Mouse (Mus musculus): ENCODE results near the gene Tmem87a. TPM values are rescaled to one million over a fixed set of nuclear protein-coding genes. Genes with fewer than 3 reads are reported as not detected.

Tmem87a gene
- polyA plus RNA-seq, 1 experiment: not detected

- TF ChIP-seq CTCF (IDR thresholded peaks at IDR 0.05; ENCODE audit: insufficient read depth, low read depth, low read length) (no peak), POLR2A (IDR thresholded peaks at IDR 0.05; ENCODE audit: insufficient read depth, low read depth, low read length) (no peak)
- Histone ChIP-seq H3K4me1 (ENCODE audit: control insufficient read depth, insufficient read depth, low read length) (no peaks in the 10 kb centered on the region), H3K27ac (ENCODE audit: insufficient read depth, low read depth, low read length) (no peak overlapping the region), H3K4me3 (ENCODE audit: insufficient read depth, low read depth, low read length) (no peak overlapping the region)
- WGBS: 91% methylated on average over 3 of the region's 3 CpGs
Observed at GRCm38 (mm10) chr2:120411096-120411628, 7.2 kb upstream of the Tmem87a start.

- TF ChIP-seq POLR2A (IDR thresholded peaks at IDR 0.05; ENCODE audit: insufficient read depth, low read depth, low read length) (no peak), CTCF (IDR thresholded peaks at IDR 0.05; ENCODE audit: insufficient read depth, low read depth, low read length) (no peak)
Observed at GRCm38 (mm10) chr2:120404823-120405765, 1.2 kb upstream of the Tmem87a start.

GRCm38 (mm10) chr2:120403653-120403985 lies 294 bp downstream of the Tmem87a start, which contains the start of gene Ganc:
TSS of gene Ganc (plus strand) at chr2:120403896.
- under 1% methylated on average over 17 of the region's 17 CpGs for WGBS
- peak within 1 kb of the TSS; percentile 76 for H3K27ac ChIP-seq (ENCODE audit: insufficient read depth, low read depth, low read length)
- peaks cover 3% of the 10 kb centered on the region; the same call in 1 of the 2 replicates for H3K4me1 ChIP-seq (ENCODE audit: control insufficient read depth, insufficient read depth, low read length)
- H3K4me3 ChIP-seq (ENCODE audit: insufficient read depth, low read depth, low read length): peak within 1 kb of the TSS; percentile 59
- TF ChIP-seq POLR2A (IDR thresholded peaks at IDR 0.05; ENCODE audit: insufficient read depth, low read depth, low read length) (no peak), CTCF (IDR thresholded peaks at IDR 0.05; ENCODE audit: insufficient read depth, low read depth, low read length) (no peak)

More at GRCm38 (mm10) chr2:120404823-120405765, 1.2 kb upstream of the Tmem87a start:
- Histone ChIP-seq H3K4me1 (ENCODE audit: control insufficient read depth, insufficient read depth, low read length) (peaks cover 3% of the 10 kb centered on the region; the same call in 1 of the 2 replicates), H3K27ac (ENCODE audit: insufficient read depth, low read depth, low read length) (peak overlapping the region; percentile 70), H3K4me3 (ENCODE audit: insufficient read depth, low read depth, low read length) (no peak overlapping the region; the same call in 1 of the 2 replicates)
- WGBS: 25% methylated on average over 14 of the region's 14 CpGs

GRCm38 (mm10) chr2:120402813-120403212 lies 1.1 kb downstream of the Tmem87a start:
- Histone ChIP-seq H3K4me3 (ENCODE audit: insufficient read depth, low read depth, low read length) (no peak overlapping the region), H3K27ac (ENCODE audit: insufficient read depth, low read depth, low read length) (no peak overlapping the region), H3K4me1 (ENCODE audit: control insufficient read depth, insufficient read depth, low read length) (peaks cover 3% of the 10 kb centered on the region; the same call in 1 of the 2 replicates)
- WGBS: 46% methylated on average over 3 of the region's 3 CpGs
- TF ChIP-seq CTCF (IDR thresholded peaks at IDR 0.05; ENCODE audit: insufficient read depth, low read depth, low read length) (no peak), POLR2A (IDR thresholded peaks at IDR 0.05; ENCODE audit: insufficient read depth, low read depth, low read length) (no peak)

- Histone ChIP-seq H3K4me3 (ENCODE audit: insufficient read depth, low read depth, low read length) (no peak overlapping the region), H3K27ac (ENCODE audit: insufficient read depth, low read depth, low read length) (no peak overlapping the region), H3K4me1 (ENCODE audit: control insufficient read depth, insufficient read depth, low read length) (peaks cover 3% of the 10 kb centered on the region; the same call in 1 of the 2 replicates)
- WGBS: 97% methylated on average over 1 of the region's 1 CpGs
- no peak for TF ChIP-seq POLR2A (IDR thresholded peaks at IDR 0.05; ENCODE audit: insufficient read depth, low read depth, low read length)
- TF ChIP-seq CTCF (IDR thresholded peaks at IDR 0.05; ENCODE audit: insufficient read depth, low read depth, low read length): no peak
Observed at GRCm38 (mm10) chr2:120397951-120398350, 6.0 kb downstream of the Tmem87a start.

- TF ChIP-seq CTCF (IDR thresholded peaks at IDR 0.05; ENCODE audit: insufficient read depth, low read depth, low read length) (no peak), POLR2A (IDR thresholded peaks at IDR 0.05; ENCODE audit: insufficient read depth, low read depth, low read length) (no peak)
- Histone ChIP-seq H3K27ac (ENCODE audit: insufficient read depth, low read depth, low read length) (no peak overlapping the region), H3K4me3 (ENCODE audit: insufficient read depth, low read depth, low read length) (no peak overlapping the region), H3K4me1 (ENCODE audit: control insufficient read depth, insufficient read depth, low read length) (no peaks in the 10 kb centered on the region)
Observed at GRCm38 (mm10) chr2:120392406-120392805, 11.5 kb downstream of the Tmem87a start.

- H3K4me3 ChIP-seq (ENCODE audit: insufficient read depth, low read depth, low read length): no peak overlapping the region
- no peak overlapping the region for H3K27ac ChIP-seq (ENCODE audit: insufficient read depth, low read depth, low read length)
- TF ChIP-seq CTCF (IDR thresholded peaks at IDR 0.05; ENCODE audit: insufficient read depth, low read depth, low read length) (no peak), POLR2A (IDR thresholded peaks at IDR 0.05; ENCODE audit: insufficient read depth, low read depth, low read length) (no peak)
- 100% methylated on average over 1 of the region's 1 CpGs for WGBS
- H3K4me1 ChIP-seq (ENCODE audit: control insufficient read depth, insufficient read depth, low read length): no peaks in the 10 kb centered on the region
Observed at GRCm38 (mm10) chr2:120390934-120391333, 13.0 kb downstream of the Tmem87a start.

- TF ChIP-seq CTCF (IDR thresholded peaks at IDR 0.05; ENCODE audit: insufficient read depth, low read depth, low read length) (no peak), POLR2A (IDR thresholded peaks at IDR 0.05; ENCODE audit: insufficient read depth, low read depth, low read length) (no peak)
- WGBS: 58% methylated on average over 3 of the region's 3 CpGs
- Histone ChIP-seq H3K4me1 (ENCODE audit: control insufficient read depth, insufficient read depth, low read length) (no peaks in the 10 kb centered on the region), H3K4me3 (ENCODE audit: insufficient read depth, low read depth, low read length) (no peak overlapping the region), H3K27ac (ENCODE audit: insufficient read depth, low read depth, low read length) (no peak overlapping the region)
Observed at GRCm38 (mm10) chr2:120389376-120389775, 14.5 kb downstream of the Tmem87a start.

- 92% methylated on average over 1 of the region's 1 CpGs for WGBS
- TF ChIP-seq POLR2A (IDR thresholded peaks at IDR 0.05; ENCODE audit: insufficient read depth, low read depth, low read length) (no peak), CTCF (IDR thresholded peaks at IDR 0.05; ENCODE audit: insufficient read depth, low read depth, low read length) (no peak)
- no peak overlapping the region for H3K27ac ChIP-seq (ENCODE audit: insufficient read depth, low read depth, low read length)
- no peak overlapping the region for H3K4me3 ChIP-seq (ENCODE audit: insufficient read depth, low read depth, low read length)
- no peaks in the 10 kb centered on the region for H3K4me1 ChIP-seq (ENCODE audit: control insufficient read depth, insufficient read depth, low read length)
Observed at GRCm38 (mm10) chr2:120387291-120387690, 16.6 kb downstream of the Tmem87a start.

All from olfactory bulb, adult 2 months (tissue).